Mouse (Mus musculus) heart, embryonic 13.5 days (tissue): ENCODE data around the gene Adamts16. TPM values are rescaled to one million over a fixed set of nuclear protein-coding genes. Genes with fewer than 3 reads are reported as not detected.
"Not testable (repeated sequence)": the region's sequence is repeated elsewhere in the genome, so short reads cannot be mapped to it uniquely, and the experiment has no call there.

ENCODE experiments used
- ATAC-seq: fragments of 200-750 bp; cut with Nextera tagmentation; 2 replicates; pipeline ENCODE4 v1.8.0; 2017; ENCODE audit warnings: moderate TSS enrichment; ENCODE audit not compliant: insufficient number of reproducible peaks, low FRiP score, low TSS enrichment; ENCODE audit errors: extremely low read depth
- H3K27ac ChIP-seq: fragments of 300-500 bp; sonication (generic); replicated peaks from 2 replicates; pipeline ENCODE4 v1.5.1; 2015; ENCODE audit warnings: moderate library complexity, mild to moderate bottlenecking, inconsistent platforms
- H3K27me3 ChIP-seq: fragments of 300-500 bp; sonication (generic); replicated peaks from 2 replicates; pipeline ENCODE4 v1.6.1; 2015; ENCODE audit warnings: mild to moderate bottlenecking, inconsistent platforms
- H3K36me3 ChIP-seq: fragments of 300-500 bp; sonication (generic); 2 replicates; pipeline ENCODE4 v1.6.1; 2015; ENCODE audit warnings: mild to moderate bottlenecking, inconsistent platforms
- H3K4me1 ChIP-seq: fragments of 300-500 bp; sonication (generic); 2 replicates; pipeline ENCODE4 v1.6.1; 2015; ENCODE audit warnings: inconsistent platforms
- H3K4me2 ChIP-seq: fragments of 300-500 bp; sonication (generic); 2 replicates; pipeline ENCODE4 v1.6.1; 2015; ENCODE audit warnings: inconsistent platforms, mild to moderate bottlenecking, moderate library complexity
- H3K4me3 ChIP-seq: fragments of 300-500 bp; sonication (generic); 2 replicates; pipeline ENCODE4 v1.5.1; 2015; ENCODE audit warnings: moderate library complexity, mild to moderate bottlenecking, inconsistent platforms
- H3K9ac ChIP-seq: fragments of 300-500 bp; sonication (generic); 2 replicates; pipeline ENCODE4 v1.6.1; 2015; ENCODE audit warnings: inconsistent platforms, mild to moderate bottlenecking, moderate library complexity
- H3K9me3 ChIP-seq: fragments of 300-500 bp; sonication (generic); 2 replicates; pipeline ENCODE4 v1.6.1; 2016; ENCODE audit warnings: inconsistent platforms
- WGBS: fragments of 180-500 bp; shearing (Covaris S2); methylation state at CpG from one replicate; pipeline ENCODE4 v1.1.7; 2015; ENCODE audit warnings: mixed read lengths; 5-methylcytosine and 5-hydroxymethylcytosine counted together
- polyA plus RNA-seq: library from polyadenylated mRNA; unstranded; fragments of >200 nt; fragmentation: Nextera tagmentation; extraction: Ambion mirVana; gene quantifications from 2 replicates; pipeline ENCODE4 v1.2.1, GENCODE M21; 2015

Adamts16 gene
- 0.12 and 0.13 TPM in 2 replicates for polyA plus RNA-seq

- Histone ChIP-seq H3K27me3 (peaks cover 61% of the 10 kb centered on the region), H3K36me3 (no peaks in the 10 kb centered on the region), H3K4me2 (peak within 1 kb of the TSS; percentile 72), H3K4me1 (peaks cover 8% of the 10 kb centered on the region), H3K27ac (no peak within 1 kb of the TSS), H3K9me3 (no peaks in the 10 kb centered on the region), H3K4me3 (peak within 1 kb of the TSS; percentile 44), H3K9ac (peak within 1 kb of the TSS; percentile 52)
- ATAC-seq: peak; percentile 37; the same call in 1 of the 2 replicates
- WGBS: 3% methylated on average over 18 of the region's 18 CpGs
Observed at GRCm38 (mm10) chr13:70841421-70841904, at the start of gene Adamts16. Adamts16 (minus strand) TSS chr13:70841811.

- no peak overlapping the region for H3K9ac ChIP-seq
- WGBS: 56% methylated on average over 1 of the region's 1 CpGs
- no peak overlapping the region for H3K4me2 ChIP-seq
- H3K27ac ChIP-seq: no peak overlapping the region
- H3K27me3 ChIP-seq: no peaks in the 10 kb centered on the region
- H3K36me3 ChIP-seq: no peaks in the 10 kb centered on the region
- ATAC-seq: no peak
- H3K4me3 ChIP-seq: no peak overlapping the region
- H3K9me3 ChIP-seq: no peaks in the 10 kb centered on the region
- H3K4me1 ChIP-seq: peaks cover 29% of the 10 kb centered on the region
Observed at GRCm38 (mm10) chr13:70887136-70887535, 45.5 kb upstream of the Adamts16 start.

GRCm38 (mm10) chr13:70885006-70885405 is 43.4 kb upstream of the Adamts16 start:
- Histone ChIP-seq H3K27me3 (no peaks in the 10 kb centered on the region), H3K4me1 (peaks cover 32% of the 10 kb centered on the region), H3K9me3 (no peaks in the 10 kb centered on the region), H3K27ac (peak overlapping the region; percentile 87), H3K9ac (no peak overlapping the region), H3K36me3 (no peaks in the 10 kb centered on the region), H3K4me3 (no peak overlapping the region), H3K4me2 (no peak overlapping the region)
- 77% methylated on average over 2 of the region's 2 CpGs for WGBS
- no peak for ATAC-seq

- Histone ChIP-seq H3K9ac (peak overlapping the region; percentile 55; the same call in 1 of the 2 replicates), H3K4me2 (peak overlapping the region; percentile 54), H3K4me3 (peak overlapping the region; percentile 5; the same call in 1 of the 2 replicates), H3K27me3 (no peaks in the 10 kb centered on the region), H3K4me1 (peaks cover 32% of the 10 kb centered on the region), H3K27ac (peak overlapping the region; percentile 87), H3K9me3 (no peaks in the 10 kb centered on the region), H3K36me3 (no peaks in the 10 kb centered on the region)
- ATAC-seq: no peak
- 22% methylated on average over 12 of the region's 12 CpGs for WGBS
Observed at GRCm38 (mm10) chr13:70883891-70884890, 42.6 kb upstream of the Adamts16 start.

GRCm38 (mm10) chr13:70879971-70880370 is 38.4 kb upstream of the Adamts16 start:
- H3K4me2 ChIP-seq: not testable (repeated sequence)
- WGBS: 63% methylated on average over 2 of the region's 2 CpGs

GRCm38 (mm10) chr13:70877550-70877913 is 35.9 kb upstream of the Adamts16 start:
- Histone ChIP-seq H3K4me1 (peaks cover 18% of the 10 kb centered on the region), H3K27me3 (no peaks in the 10 kb centered on the region), H3K9ac (no peak overlapping the region), H3K27ac (peak overlapping the region; percentile 53; the same call in 1 of the 2 replicates), H3K4me2 (no peak overlapping the region), H3K36me3 (no peaks in the 10 kb centered on the region), H3K4me3 (no peak overlapping the region), H3K9me3 (no peaks in the 10 kb centered on the region)
- 84% methylated on average over 1 of the region's 1 CpGs for WGBS
- no peak for ATAC-seq

More at GRCm38 (mm10) chr13:70879971-70880370, 38.4 kb upstream of the Adamts16 start:
- not testable (repeated sequence) for H3K36me3 ChIP-seq, ATAC-seq, H3K4me3 ChIP-seq, H3K9me3 ChIP-seq, H3K9ac ChIP-seq, H3K27ac ChIP-seq, H3K27me3 ChIP-seq
- H3K4me1 ChIP-seq: peaks cover 43% of the 10 kb centered on the region

GRCm38 (mm10) chr13:70876648-70877549 is 35.3 kb upstream of the Adamts16 start:
- no peak for ATAC-seq
- H3K36me3 ChIP-seq: no peaks in the 10 kb centered on the region
- no peaks in the 10 kb centered on the region for H3K9me3 ChIP-seq
- H3K9ac ChIP-seq: no peak overlapping the region
- 70% methylated on average over 10 of the region's 10 CpGs for WGBS
- H3K4me1 ChIP-seq: peaks cover 16% of the 10 kb centered on the region
- H3K4me2 ChIP-seq: no peak overlapping the region
- H3K27me3 ChIP-seq: no peaks in the 10 kb centered on the region
- peak overlapping the region; percentile 53 for H3K27ac ChIP-seq
- no peak overlapping the region for H3K4me3 ChIP-seq

- Histone ChIP-seq H3K36me3 (no peaks in the 10 kb centered on the region), H3K4me2 (no peak overlapping the region), H3K27me3 (no peaks in the 10 kb centered on the region), H3K4me1 (peaks cover 14% of the 10 kb centered on the region), H3K27ac (no peak overlapping the region), H3K9me3 (no peaks in the 10 kb centered on the region), H3K4me3 (no peak overlapping the region), H3K9ac (no peak overlapping the region)
- 82% methylated on average over 4 of the region's 4 CpGs for WGBS
- ATAC-seq: no peak
Observed at GRCm38 (mm10) chr13:70875411-70875949, 33.9 kb upstream of the Adamts16 start.

GRCm38 (mm10) chr13:70874741-70875140 is 33.1 kb upstream of the Adamts16 start:
- Histone ChIP-seq H3K4me3 (no peak overlapping the region), H3K9ac (no peak overlapping the region), H3K9me3 (no peaks in the 10 kb centered on the region), H3K4me1 (peaks cover 14% of the 10 kb centered on the region), H3K4me2 (no peak overlapping the region), H3K27ac (no peak overlapping the region), H3K27me3 (no peaks in the 10 kb centered on the region), H3K36me3 (no peaks in the 10 kb centered on the region)
- no peak for ATAC-seq

- H3K4me3 ChIP-seq, H3K36me3 ChIP-seq, H3K27me3 ChIP-seq, H3K9ac ChIP-seq, H3K9me3 ChIP-seq, H3K27ac ChIP-seq, ATAC-seq, H3K4me2 ChIP-seq: not testable (repeated sequence)
- 71% methylated on average over 13 of the region's 13 CpGs for WGBS
- peaks cover 14% of the 10 kb centered on the region for H3K4me1 ChIP-seq
Observed at GRCm38 (mm10) chr13:70873851-70874250, 32.2 kb upstream of the Adamts16 start.

- Histone ChIP-seq H3K9me3 (no peaks in the 10 kb centered on the region), H3K27ac (no peak overlapping the region), H3K4me1 (no peaks in the 10 kb centered on the region), H3K36me3 (no peaks in the 10 kb centered on the region), H3K9ac (no peak overlapping the region), H3K4me3 (no peak overlapping the region), H3K4me2 (no peak overlapping the region), H3K27me3 (no peaks in the 10 kb centered on the region)
- WGBS: 71% methylated on average over 3 of the region's 3 CpGs
- ATAC-seq: no peak
Observed at GRCm38 (mm10) chr13:70871049-70871448, 29.4 kb upstream of the Adamts16 start.
